Mouse (Mus musculus) kidney, embryonic 16.5 days (tissue): Measurements from ENCODE around the gene Cited2. TPM values are rescaled to one million over a fixed set of nuclear protein-coding genes. Genes with fewer than 3 reads are reported as not detected.

Experiments
- ATAC-seq: fragments of 200-750 bp; cut with Nextera tagmentation; 2 replicates; pipeline ENCODE4 v1.8.0; 2017; ENCODE audit warnings: moderate TSS enrichment; ENCODE audit not compliant: low FRiP score, low TSS enrichment
- H3K27ac ChIP-seq: fragments of 300-500 bp; sonication (generic); 2 replicates; pipeline ENCODE4 v1.5.1; 2014; ENCODE audit warnings: low read length
- H3K27me3 ChIP-seq: fragments of 300-500 bp; sonication (generic); 2 replicates; pipeline ENCODE4 v1.6.1; 2014; ENCODE audit warnings: low read length, control low read depth, mixed read lengths; ENCODE audit not compliant: insufficient read depth
- H3K36me3 ChIP-seq: fragments of 300-500 bp; sonication (generic); 2 replicates; pipeline ENCODE4 v1.6.1; 2014; ENCODE audit warnings: low read length, control low read depth, mixed read lengths; ENCODE audit not compliant: insufficient read depth
- H3K4me1 ChIP-seq: fragments of 300-500 bp; sonication (generic); 2 replicates; pipeline ENCODE4 v1.6.1; 2014; ENCODE audit warnings: low read length, control low read depth, mixed read lengths; ENCODE audit not compliant: insufficient read depth
- H3K4me2 ChIP-seq: fragments of 300-500 bp; sonication (generic); replicated peaks from 2 replicates; pipeline ENCODE4 v1.6.1; 2014; ENCODE audit warnings: low read depth, low read length
- H3K4me3 ChIP-seq: fragments of 300-500 bp; sonication (generic); 2 replicates; pipeline ENCODE4 v1.5.1; 2014; ENCODE audit warnings: mild to moderate bottlenecking, low read length
- H3K9ac ChIP-seq: fragments of 300-500 bp; sonication (generic); replicated peaks from 2 replicates; pipeline ENCODE4 v1.6.1; 2014; ENCODE audit warnings: low read length
- H3K9me3 ChIP-seq: fragments of 300-500 bp; sonication (generic); 2 replicates; pipeline ENCODE4 v1.6.1; 2016; ENCODE audit warnings: low read length, control low read depth
- WGBS: fragments of 180-500 bp; shearing (Covaris S2); extraction: QIAGEN DNeasy Blood & Tissue Kit; methylation state at CpG from one replicate; pipeline ENCODE4 v1.1.7; 2014; 5-methylcytosine and 5-hydroxymethylcytosine counted together
- polyA plus RNA-seq: library from polyadenylated mRNA; unstranded; fragments of >200 nt; fragmentation: Nextera tagmentation; extraction: Ambion mirVana; gene quantifications from 2 replicates; pipeline ENCODE4 v1.2.1, GENCODE M21; 2015

Cited2 gene
- polyA plus RNA-seq, 1 experiment from 2014 or later, result 62.0 TPM

- Histone ChIP-seq H3K36me3 (0 out of 2 replicates have a peak, but pooled peaks cover 3% of the 10 kb centered on the region), H3K4me3 (no peak overlapping the region), H3K9me3 (no peaks in the 10 kb centered on the region), H3K4me1 (peaks cover 34% of the 10 kb centered on the region), H3K9ac (no peak overlapping the region), H3K27me3 (no peaks in the 10 kb centered on the region), H3K4me2 (no peak overlapping the region), H3K27ac (no peak overlapping the region)
- WGBS, result 44% methylated on average over 6 of the region's 6 CpGs
- no peak for ATAC-seq
Measured at GRCm38 (mm10) chr10:17729476-17729875, 6.5 kb downstream of the Cited2 start.

DNA sequence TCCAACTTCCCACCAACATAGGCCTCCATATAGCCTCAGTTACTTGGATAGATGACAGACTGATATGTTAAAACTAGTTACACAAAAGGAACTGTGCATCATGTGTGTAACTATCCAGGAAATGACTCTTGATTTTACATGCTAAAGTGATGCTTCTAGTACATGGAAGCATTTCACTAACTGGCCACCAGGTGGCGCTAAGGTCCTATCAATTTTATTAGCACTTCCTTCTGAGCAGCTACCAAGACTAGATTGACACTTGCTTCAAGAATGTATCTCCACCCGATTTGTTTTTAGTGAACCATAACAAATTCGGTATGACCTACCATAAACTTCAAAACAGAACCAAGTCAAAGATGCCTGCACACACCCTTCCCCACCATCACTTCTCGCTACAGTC lies 10.0 kb downstream of the Cited2 start:
- no peak for ATAC-seq
- WGBS, result 18% methylated on average over 4 of the region's 4 CpGs

DNA sequence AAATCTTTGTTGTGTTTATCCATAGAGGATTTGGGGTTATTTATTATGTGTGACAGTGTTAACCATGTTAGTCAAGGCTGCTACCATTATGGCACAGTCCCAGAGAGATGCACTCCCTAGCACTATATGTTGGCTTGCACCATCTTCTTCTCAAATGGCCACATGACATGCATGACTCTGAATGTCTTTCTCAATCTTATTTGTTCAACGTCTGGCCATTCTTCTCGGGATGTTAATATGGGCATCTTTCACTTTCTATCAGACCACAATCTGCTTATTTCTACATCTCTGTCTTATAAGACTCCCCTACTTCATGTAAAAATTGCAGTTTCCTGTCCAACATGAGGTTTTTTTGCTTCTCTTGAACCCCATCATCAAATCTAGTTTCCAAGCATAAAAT lies 19.6 kb downstream of the Cited2 start:
- no peak overlapping the region for H3K9ac ChIP-seq

More for the DNA sequence above, 10.0 kb downstream of the Cited2 start:
- Histone ChIP-seq H3K4me2 (no peak overlapping the region), H3K27ac (no peak overlapping the region), H3K36me3 (no peaks in the 10 kb centered on the region), H3K4me1 (peaks cover 10% of the 10 kb centered on the region; the same call in 1 of the 2 replicates), H3K27me3 (no peaks in the 10 kb centered on the region), H3K9ac (no peak overlapping the region), H3K4me3 (no peak overlapping the region), H3K9me3 (no peaks in the 10 kb centered on the region)

GRCm38 (mm10) chr10:17752478-17752877 lies 29.5 kb downstream of the Cited2 start:
- Histone ChIP-seq H3K27me3 (no peaks in the 10 kb centered on the region), H3K9me3 (peaks cover 7% of the 10 kb centered on the region), H3K4me2 (no peak overlapping the region), H3K4me3 (no peak overlapping the region), H3K27ac (no peak overlapping the region), H3K36me3 (no peaks in the 10 kb centered on the region), H3K4me1 (no peaks in the 10 kb centered on the region), H3K9ac (no peak overlapping the region)
- 84% methylated on average over 5 of the region's 5 CpGs for WGBS
- ATAC-seq, result no peak

More for the DNA sequence above, 19.6 kb downstream of the Cited2 start:
- Histone ChIP-seq H3K36me3 (no peaks in the 10 kb centered on the region), H3K4me1 (no peaks in the 10 kb centered on the region), H3K4me3 (no peak overlapping the region), H3K9me3 (no peaks in the 10 kb centered on the region), H3K4me2 (no peak overlapping the region), H3K27ac (no peak overlapping the region), H3K27me3 (no peaks in the 10 kb centered on the region)
- 88% methylated on average over 2 of the region's 2 CpGs for WGBS
- no peak for ATAC-seq

DNA sequence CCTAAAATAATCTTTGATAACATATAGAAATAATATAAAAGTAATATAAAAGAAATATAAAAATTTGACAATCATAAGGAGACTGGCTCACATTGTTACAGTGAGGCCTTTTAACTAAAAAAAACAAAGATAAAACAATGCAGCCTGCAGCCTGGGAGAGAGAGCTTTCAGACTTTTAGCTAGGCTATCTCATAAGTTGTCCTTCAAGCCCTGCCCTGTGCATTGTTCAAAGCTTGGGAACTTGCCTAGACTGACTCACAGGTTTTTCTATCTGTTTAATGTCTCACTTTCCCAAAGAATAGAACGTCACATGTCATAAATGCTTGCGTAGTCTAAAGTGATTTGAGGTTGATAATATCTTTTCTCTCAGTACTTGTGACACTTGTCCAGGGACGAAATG lies 36.8 kb downstream of the Cited2 start:
- Histone ChIP-seq H3K36me3 (no peaks in the 10 kb centered on the region), H3K4me1 (no peaks in the 10 kb centered on the region), H3K4me2 (no peak overlapping the region), H3K27ac (no peak overlapping the region), H3K4me3 (no peak overlapping the region), H3K27me3 (no peaks in the 10 kb centered on the region), H3K9me3 (peaks cover 7% of the 10 kb centered on the region), H3K9ac (no peak overlapping the region)
- 89% methylated on average over 3 of the region's 3 CpGs for WGBS
- ATAC-seq, result no peak

- Histone ChIP-seq H3K27ac (no peak overlapping the region), H3K9ac (no peak overlapping the region), H3K27me3 (no peaks in the 10 kb centered on the region), H3K4me1 (no peaks in the 10 kb centered on the region), H3K4me3 (no peak overlapping the region), H3K4me2 (no peak overlapping the region), H3K36me3 (no peaks in the 10 kb centered on the region), H3K9me3 (peaks cover 2% of the 10 kb centered on the region; the same call in 1 of the 2 replicates)
- WGBS, result 75% methylated on average over 9 of the region's 9 CpGs
- ATAC-seq, result no peak
Measured at GRCm38 (mm10) chr10:17760750-17761613, 38.0 kb downstream of the Cited2 start.

DNA sequence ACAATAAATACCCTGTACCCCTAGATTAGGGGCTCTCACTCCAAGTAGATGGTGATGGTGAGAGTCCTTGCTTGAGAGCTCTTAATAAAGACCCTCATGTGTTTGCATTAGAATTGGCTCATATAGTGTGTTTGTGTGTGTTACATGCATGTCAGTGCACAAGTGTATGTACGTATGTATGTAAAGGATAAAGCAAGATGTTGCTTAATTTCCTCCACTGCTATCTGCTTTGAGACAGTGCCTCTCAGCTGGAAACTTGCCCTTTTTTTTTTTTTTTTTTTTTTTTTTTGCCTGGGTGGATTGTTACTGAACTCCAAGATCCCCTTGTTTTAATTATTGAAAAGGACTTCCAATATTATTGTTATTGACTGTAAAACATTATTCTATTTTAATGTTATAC lies 38.6 kb downstream of the Cited2 start:
- no peaks in the 10 kb centered on the region for H3K4me1 ChIP-seq
- no peaks in the 10 kb centered on the region for H3K27me3 ChIP-seq
- H3K9ac ChIP-seq, result no peak overlapping the region
- no peak for ATAC-seq
- H3K27ac ChIP-seq, result no peak overlapping the region
- H3K9me3 ChIP-seq, result no peaks in the 10 kb centered on the region
- no peaks in the 10 kb centered on the region for H3K36me3 ChIP-seq
- H3K4me2 ChIP-seq, result no peak overlapping the region
- H3K4me3 ChIP-seq, result no peak overlapping the region
- 97% methylated on average over 1 of the region's 1 CpGs for WGBS

- Histone ChIP-seq H3K9me3 (no peaks in the 10 kb centered on the region), H3K27me3 (no peaks in the 10 kb centered on the region), H3K4me3 (no peak overlapping the region), H3K4me1 (no peaks in the 10 kb centered on the region), H3K9ac (no peak overlapping the region), H3K27ac (no peak overlapping the region), H3K36me3 (no peaks in the 10 kb centered on the region), H3K4me2 (no peak overlapping the region)
- 95% methylated on average over 8 of the region's 8 CpGs for WGBS
- no peak for ATAC-seq
Measured at GRCm38 (mm10) chr10:17762946-17763345, 39.9 kb downstream of the Cited2 start.

GRCm38 (mm10) chr10:17769856-17770255 lies 46.8 kb downstream of the Cited2 start:
- WGBS, result 93% methylated on average over 5 of the region's 5 CpGs
- H3K27ac ChIP-seq, result no peak overlapping the region
- H3K9ac ChIP-seq, result no peak overlapping the region
- no peaks in the 10 kb centered on the region for H3K9me3 ChIP-seq
- no peak overlapping the region for H3K4me3 ChIP-seq
- no peaks in the 10 kb centered on the region for H3K27me3 ChIP-seq
- no peaks in the 10 kb centered on the region for H3K4me1 ChIP-seq
- H3K36me3 ChIP-seq, result no peaks in the 10 kb centered on the region
- H3K4me2 ChIP-seq, result no peak overlapping the region
- no peak for ATAC-seq

GRCm38 (mm10) chr10:17772364-17772763 lies 49.3 kb downstream of the Cited2 start:
- Histone ChIP-seq H3K9me3 (no peaks in the 10 kb centered on the region), H3K27ac (no peak overlapping the region), H3K4me3 (no peak overlapping the region), H3K4me2 (no peak overlapping the region), H3K4me1 (no peaks in the 10 kb centered on the region), H3K27me3 (no peaks in the 10 kb centered on the region), H3K36me3 (no peaks in the 10 kb centered on the region), H3K9ac (no peak overlapping the region)
- no peak for ATAC-seq
- WGBS, result 77% methylated on average over 10 of the region's 10 CpGs
